Mouse (Mus musculus) 416B (cell line): ENCODE measurements around the gene Nipa2.

Experiments
- DNase-seq: peaks from one replicate; pipeline ENCODE4 v3.0.0; 2011; ENCODE audit warnings: low read depth

The Nipa2 gene

GRCm38 (mm10) chr7:55962004-55962908, at the start of gene Nipa2:
TSS of gene Nipa2 (minus strand) at chr7:55962476.
- DNase-seq = peak; percentile 94

DNA sequence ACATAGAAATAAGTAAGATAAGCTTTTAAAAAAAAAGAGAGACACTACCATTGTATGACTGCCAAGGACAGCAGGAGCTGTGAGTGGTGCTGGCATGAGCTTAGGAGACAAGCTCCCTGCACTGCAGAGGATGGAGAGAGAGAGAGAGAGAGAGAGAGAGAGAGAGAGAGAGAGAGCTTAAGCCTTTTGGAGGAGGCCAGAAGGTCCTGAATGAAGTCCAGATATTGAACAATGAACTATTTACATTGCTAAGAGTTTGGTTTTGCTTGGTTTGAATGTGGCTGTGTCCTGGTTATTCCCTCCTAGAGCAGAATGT, 48.7 kb upstream of the Nipa2 start:
- no peak for DNase-seq

DNA sequence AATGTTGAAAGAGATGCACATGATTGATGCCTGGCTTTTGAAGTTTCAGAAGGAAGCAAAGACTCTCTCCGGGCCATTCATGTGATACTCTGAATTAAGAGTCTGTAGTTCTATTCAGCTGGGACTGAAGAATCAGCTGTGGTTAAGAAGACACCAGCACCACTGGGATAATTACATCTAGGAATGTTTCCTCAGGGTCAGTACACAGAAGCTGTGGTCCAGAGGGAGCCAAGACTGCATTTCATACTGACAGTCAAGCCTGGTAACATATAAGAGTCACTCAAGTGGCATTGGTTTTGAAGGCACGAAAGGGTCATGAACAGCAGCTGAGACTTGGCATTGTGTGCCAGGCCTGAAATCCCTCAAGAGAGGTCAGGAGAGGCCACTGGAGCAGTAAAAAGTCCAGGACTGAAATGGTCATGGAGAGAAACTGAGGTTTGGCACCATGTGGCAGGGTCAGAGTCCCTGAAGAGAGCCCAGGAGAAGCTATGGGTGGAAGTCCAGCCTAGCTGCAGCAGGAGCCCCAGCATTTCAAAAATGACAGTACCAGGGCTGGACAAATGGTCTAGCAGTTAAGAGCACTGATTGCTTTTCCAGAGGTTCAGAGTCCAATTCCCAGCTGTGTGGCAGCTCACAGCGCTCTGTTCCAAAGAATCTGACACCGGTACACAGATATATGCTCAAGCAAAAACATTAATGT, 48.2 kb upstream of the Nipa2 start:
- DNase-seq = no peak

DNA sequence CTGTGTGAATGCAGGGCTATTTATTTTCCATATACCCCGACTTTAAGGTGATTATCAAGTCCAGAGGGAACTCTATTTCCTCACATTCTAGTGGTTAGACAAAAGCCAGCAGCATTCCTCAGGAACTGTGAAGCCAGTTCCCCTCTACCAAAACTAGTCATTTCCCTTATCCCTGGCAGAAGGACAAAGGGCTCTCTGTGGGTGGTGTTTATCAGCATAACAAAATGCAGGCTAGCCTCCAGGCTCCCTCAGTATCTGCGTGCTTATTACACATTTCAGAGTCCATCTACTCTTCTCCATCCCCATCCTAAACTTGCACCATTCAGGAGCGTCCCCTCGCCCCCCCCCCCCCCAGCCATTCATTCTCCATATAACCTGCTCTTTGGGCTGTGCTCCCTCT, 36.7 kb upstream of the Nipa2 start:
- no peak for DNase-seq

- DNase-seq = no peak
Measured at GRCm38 (mm10) chr7:55995013-55995412, 32.7 kb upstream of the Nipa2 start.

DNA sequence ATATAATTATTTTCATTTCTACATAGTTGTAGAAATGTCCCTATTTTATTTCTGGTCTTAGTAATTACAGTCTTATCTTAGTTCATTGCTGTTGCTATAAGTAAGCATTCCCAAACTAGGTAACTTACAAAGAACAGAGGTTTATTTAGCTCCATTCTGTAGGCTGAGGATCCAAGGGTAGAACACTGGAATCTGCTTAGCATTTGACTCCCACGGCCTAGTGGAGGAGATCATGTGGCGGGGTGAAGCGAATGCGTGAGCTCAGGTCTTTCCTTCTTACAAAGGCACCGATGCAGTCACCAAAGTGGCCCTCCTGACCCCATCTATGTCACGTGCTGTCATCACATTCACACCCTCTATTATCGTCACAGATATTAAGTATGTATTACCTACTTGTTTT, 29.6 kb upstream of the Nipa2 start:
- no peak for DNase-seq

- no peak for DNase-seq
Measured at GRCm38 (mm10) chr7:55991129-55991528, 28.9 kb upstream of the Nipa2 start.

DNA sequence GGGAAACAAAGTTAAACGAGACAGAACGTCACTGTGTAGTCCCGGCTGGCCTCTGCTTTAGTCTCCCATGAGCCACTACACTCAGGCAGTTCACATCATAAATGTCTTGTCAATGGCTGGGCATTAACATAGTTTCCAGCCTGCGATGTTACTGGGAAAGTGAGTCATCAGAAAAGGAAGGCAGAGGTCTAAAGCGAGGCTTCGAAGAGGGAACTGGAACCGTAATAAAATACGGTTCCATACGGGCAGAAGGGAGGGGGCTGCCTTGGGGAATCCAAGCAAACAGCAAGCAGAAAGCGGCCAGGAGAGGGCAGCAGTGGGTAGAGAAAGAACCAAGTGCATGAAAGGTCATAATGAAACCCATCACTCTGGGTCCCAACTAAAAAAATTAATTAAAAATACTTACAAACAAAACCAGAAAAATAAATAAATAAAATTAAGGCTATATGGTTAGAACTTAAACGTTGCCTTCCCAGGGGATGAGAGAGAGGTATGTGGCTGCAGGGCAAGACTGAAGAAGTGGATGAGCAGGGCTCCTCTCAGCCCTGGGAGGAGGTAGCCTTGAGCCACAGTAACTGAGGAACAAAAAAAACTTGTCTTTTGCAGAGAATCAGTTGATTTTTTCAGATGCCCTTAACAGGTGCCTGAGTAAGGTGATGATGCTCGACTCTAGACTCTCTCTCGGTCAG, 24.4 kb upstream of the Nipa2 start:
- DNase-seq = peak; percentile 91

- no peak for DNase-seq
Measured at GRCm38 (mm10) chr7:55984754-55985153, 22.5 kb upstream of the Nipa2 start.

- DNase-seq = no peak
Measured at GRCm38 (mm10) chr7:55983107-55983506, 20.8 kb upstream of the Nipa2 start.

DNA sequence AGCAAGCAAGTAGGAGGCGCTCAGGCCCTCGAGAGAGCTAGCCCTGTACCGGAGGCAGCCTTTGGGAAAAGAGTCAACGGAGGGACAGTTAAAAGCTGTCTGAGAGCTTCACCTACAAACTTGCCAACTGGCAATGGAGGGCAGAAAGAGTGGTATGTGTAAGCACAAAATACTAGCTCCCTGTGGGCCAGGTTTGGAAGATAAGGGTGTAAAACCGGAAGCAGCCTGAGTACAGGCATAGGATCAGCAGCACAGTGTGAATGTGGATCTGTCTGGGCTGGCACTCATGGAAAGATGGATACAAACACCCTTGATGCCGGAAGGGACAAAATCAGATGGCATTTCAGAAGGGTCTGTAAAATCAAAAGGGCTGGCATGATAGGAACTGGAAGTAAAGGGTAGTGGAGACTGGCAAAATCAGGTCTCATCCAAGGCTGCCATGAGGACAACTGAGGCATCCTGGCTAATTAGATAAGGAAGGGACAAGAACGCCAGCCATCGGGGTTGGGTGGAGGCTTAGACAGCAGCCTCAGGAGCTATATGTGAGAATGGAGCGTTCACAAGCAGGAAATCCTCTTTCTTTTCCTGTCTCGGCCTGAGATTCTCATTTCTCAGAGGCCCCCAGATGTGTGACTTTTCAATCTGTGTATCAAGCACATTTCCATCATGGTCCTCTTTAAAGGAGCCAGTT, 19.9 kb upstream of the Nipa2 start:
- no peak for DNase-seq

- no peak for DNase-seq
Measured at GRCm38 (mm10) chr7:55981511-55981910, 19.2 kb upstream of the Nipa2 start.

- peak; percentile 25 for DNase-seq
Measured at GRCm38 (mm10) chr7:55974429-55974828, 12.2 kb upstream of the Nipa2 start.

- DNase-seq = peak; percentile 66
Measured at GRCm38 (mm10) chr7:55969415-55969814, 7.1 kb upstream of the Nipa2 start.

DNA sequence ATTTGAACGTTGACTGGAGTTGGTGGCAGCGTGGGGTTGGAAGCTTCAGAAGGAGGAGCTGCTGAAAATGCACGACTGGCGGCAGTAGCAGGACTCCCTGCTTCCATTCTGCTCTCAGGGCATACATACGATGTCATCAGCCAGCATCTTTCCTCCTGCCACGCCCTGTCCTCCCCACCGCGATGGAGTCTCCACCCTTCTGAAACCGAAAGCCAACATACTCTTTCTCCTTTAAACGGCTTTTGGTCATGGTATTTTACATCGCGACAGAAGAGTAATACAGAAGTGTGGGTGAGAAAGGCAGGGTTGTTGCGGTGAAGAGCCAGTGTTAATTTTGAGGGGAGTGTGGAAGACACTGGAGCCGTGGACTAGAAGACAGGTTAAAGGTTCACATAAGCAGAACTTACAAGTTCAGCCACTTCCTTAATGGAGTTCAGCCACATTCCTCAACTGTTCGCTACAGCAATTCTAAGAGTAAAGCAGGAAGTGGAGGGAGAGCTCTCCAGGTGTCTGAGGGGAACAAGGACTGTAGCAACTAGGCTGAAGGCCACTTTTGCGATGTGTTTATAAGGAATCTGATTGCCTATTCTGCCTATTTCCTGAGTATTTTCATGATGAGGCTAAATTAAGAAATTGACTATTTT, 6.1 kb upstream of the Nipa2 start:
- peak; percentile 92 for DNase-seq

DNA sequence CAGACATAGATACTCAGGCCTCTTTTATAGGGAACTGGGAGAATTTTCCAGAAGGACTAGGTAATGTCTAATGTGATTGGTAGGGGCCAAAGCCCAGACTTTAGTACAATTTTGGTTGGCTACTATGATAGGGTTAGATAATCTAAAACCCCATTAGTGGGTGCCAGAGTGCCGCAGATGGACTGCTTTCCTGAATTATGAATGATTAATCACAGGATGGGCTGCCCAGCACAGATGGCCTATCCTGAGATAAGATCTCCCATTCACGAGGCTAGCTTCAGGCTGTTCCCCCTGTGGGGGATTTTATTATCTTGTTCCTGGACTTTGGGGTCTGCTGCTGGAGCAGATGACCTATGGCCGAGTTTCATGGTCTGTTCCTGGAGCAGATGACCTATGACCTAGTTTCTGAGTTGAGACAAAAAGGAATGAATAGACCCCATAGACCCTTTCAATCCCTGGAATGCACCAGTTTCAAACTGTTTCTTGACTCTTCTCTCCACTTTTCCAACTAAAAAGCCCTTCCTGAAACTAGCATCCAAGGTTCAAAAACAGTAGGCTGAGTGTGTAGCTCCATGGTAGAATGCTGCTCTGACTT, 4.7 kb upstream of the Nipa2 start:
- DNase-seq = peak; percentile 67

GRCm38 (mm10) chr7:55960506-55960905, 1.8 kb downstream of the Nipa2 start:
- no peak for DNase-seq

DNA sequence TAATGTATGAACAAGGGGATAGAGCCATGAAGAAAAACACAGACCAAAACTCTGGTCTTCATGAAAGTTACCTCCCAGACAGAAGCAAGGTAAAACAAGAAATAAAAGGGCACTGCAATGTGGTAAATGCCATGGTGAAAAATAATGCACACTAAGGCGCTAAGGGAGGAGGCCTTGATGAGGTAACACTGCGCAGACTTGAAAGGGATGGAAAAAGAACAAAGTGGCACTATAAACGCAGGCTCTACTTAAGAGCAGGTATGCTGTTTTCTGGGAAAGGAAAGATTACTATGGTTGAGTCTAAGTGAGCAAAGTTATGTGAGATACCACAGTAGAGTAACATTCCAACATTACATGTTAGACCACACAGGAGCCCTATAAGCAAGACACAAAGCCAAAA, 2.5 kb downstream of the Nipa2 start:
- DNase-seq = no peak

GRCm38 (mm10) chr7:55957916-55958315, 4.4 kb downstream of the Nipa2 start:
- DNase-seq = no peak

GRCm38 (mm10) chr7:55957178-55957577, 5.1 kb downstream of the Nipa2 start:
- no peak for DNase-seq

- no peak for DNase-seq
Measured at GRCm38 (mm10) chr7:55956054-55956453, 6.2 kb downstream of the Nipa2 start.
